Mouse (Mus musculus) ES-E14 (cell line): ENCODE results near the gene Krtap7-1. TPM values are rescaled to one million over a fixed set of nuclear protein-coding genes. Genes with fewer than 3 reads are reported as not detected.

Experiments
- DNase-seq: peaks from one replicate; pipeline ENCODE4 v3.0.0-alpha.2; 2013; ENCODE audit warnings: low read depth, low spot score
- H3K27ac ChIP-seq: 2 replicates; pipeline ENCODE4 v1.5.1; 2012; ENCODE audit warnings: low read depth, mild to moderate bottlenecking, low read length, moderate library complexity, mixed read lengths; ENCODE audit not compliant: poor library complexity, insufficient read depth, severe bottlenecking
- H3K36me3 ChIP-seq: 2 replicates; pipeline ENCODE4 v1.6.1; 2012; ENCODE audit warnings: mild to moderate bottlenecking, low read length, moderate library complexity, mixed read lengths; ENCODE audit not compliant: control insufficient read depth, poor library complexity, insufficient read depth, severe bottlenecking
- H3K4me1 ChIP-seq, 2 experiments: fragments of 150-350 bp in 1 of 2; sonication (generic) in 1 of 2; 2 replicates each; pipeline ENCODE4 v1.6.1; 2012; ENCODE audit warnings: low read length in 2 of 2, mild to moderate bottlenecking in 1 of 2, mixed read lengths in 1 of 2; ENCODE audit not compliant: control insufficient read depth in 2 of 2, insufficient read depth in 2 of 2, poor library complexity in 1 of 2
- H3K4me3 ChIP-seq, 2 experiments: fragments of 150-350 bp in 1 of 2; sonication (generic) in 1 of 2; 2 replicates each; pipeline ENCODE4 v1.5.1; 2012; ENCODE audit warnings: low read length in 2 of 2, low read depth in 1 of 2, mild to moderate bottlenecking in 1 of 2, mixed read lengths in 1 of 2; ENCODE audit not compliant: insufficient read depth in 1 of 2, poor library complexity in 1 of 2, severe bottlenecking in 1 of 2
- H3K9ac ChIP-seq: 2 replicates; pipeline ENCODE4 v1.6.1; 2012; ENCODE audit warnings: low read depth, mild to moderate bottlenecking, low read length, mixed read lengths; ENCODE audit not compliant: poor library complexity, insufficient read depth, severe bottlenecking
- H3K9me3 ChIP-seq: fragments of 150-350 bp; sonication (generic); 2 replicates; pipeline ENCODE4 v1.6.1; 2012; ENCODE audit warnings: low read depth, mild to moderate bottlenecking, low read length; ENCODE audit not compliant: control insufficient read depth, insufficient read depth
- CHD2 ChIP-seq: IDR thresholded peaks from 2 replicates; pipeline ENCODE4 v1.6.1; 2014; ENCODE audit warnings: mild to moderate bottlenecking, low read depth, low read length, inconsistent platforms
- HCFC1 ChIP-seq: IDR thresholded peaks from 2 replicates; pipeline ENCODE4 v1.6.1; 2012; ENCODE audit warnings: low read length, inconsistent platforms, borderline replicate concordance; ENCODE audit not compliant: insufficient read depth
- MAFK ChIP-seq: IDR thresholded peaks from 2 replicates; pipeline ENCODE4 v1.6.1; 2014; ENCODE audit warnings: mild to moderate bottlenecking, low read depth, low read length, inconsistent platforms; ENCODE audit not compliant: insufficient read depth
- ZC3H11A ChIP-seq: IDR thresholded peaks from 2 replicates; pipeline ENCODE4 v1.6.1; 2012; ENCODE audit warnings: low read depth, mild to moderate bottlenecking, inconsistent platforms, low read length, borderline replicate concordance
- ZNF384 ChIP-seq: IDR thresholded peaks from 2 replicates; pipeline ENCODE4 v1.6.1; 2012; ENCODE audit warnings: low read depth, low read length, inconsistent platforms
- in situ Hi-C, 2 experiments: fragments of 600-800 bp; cut with MboI; formaldehyde crosslinking; loops; one replicate each; pipeline ENCODE4 v1.15.1; 2025; ENCODE audit warnings: low sequenced_read_pairs in 2 of 2, inconsistent platforms in 1 of 2; ENCODE audit not compliant: unreplicated experiment in 2 of 2
- total RNA-seq: library from RNA; depleted of rRNA; stranded (reverse); fragments of 300-350 nt; gene quantifications from 2 replicates; pipeline ENCODE4 v1.2.3, GENCODE M21; 2012

Gene Krtap7-1
- total RNA-seq, 1 experiment, result not detected

DNA sequence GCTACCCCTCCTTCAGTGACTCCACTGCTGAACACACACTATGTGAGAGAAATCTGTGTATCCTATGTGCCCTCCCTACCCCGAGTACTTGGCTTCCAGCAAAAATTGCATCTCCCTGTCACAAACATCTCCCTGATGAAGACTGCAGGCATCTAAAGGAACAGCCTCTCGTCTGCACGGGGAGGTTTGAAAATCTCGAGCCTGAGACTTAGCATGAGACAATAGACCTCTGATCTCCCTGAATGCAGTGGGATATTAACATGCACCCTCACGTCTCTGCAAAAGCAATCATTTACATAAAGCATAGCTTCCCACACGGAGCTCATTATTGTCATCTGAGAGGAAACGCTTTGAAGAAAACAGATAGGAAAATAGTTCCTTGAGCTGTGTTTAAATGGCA, 22.4 kb upstream of the Krtap7-1 start:
- DNase-seq, result no peak
- Histone ChIP-seq H3K9me3 (no peaks in the 10 kb centered on the region), H3K27ac (no peak overlapping the region), H3K9ac (no peak overlapping the region), H3K36me3 (no peaks in the 10 kb centered on the region), H3K4me3 (no peak overlapping the region), H3K4me1 (no peaks in the 10 kb centered on the region)
- no peak for TF ChIP-seq HCFC1
- in situ Hi-C loops, result loop anchor here in 1 of 2 experiments (10.0 kb wide), 1 partner anchor 234 kb away; no protein-coding TSS in a partner anchor

DNA sequence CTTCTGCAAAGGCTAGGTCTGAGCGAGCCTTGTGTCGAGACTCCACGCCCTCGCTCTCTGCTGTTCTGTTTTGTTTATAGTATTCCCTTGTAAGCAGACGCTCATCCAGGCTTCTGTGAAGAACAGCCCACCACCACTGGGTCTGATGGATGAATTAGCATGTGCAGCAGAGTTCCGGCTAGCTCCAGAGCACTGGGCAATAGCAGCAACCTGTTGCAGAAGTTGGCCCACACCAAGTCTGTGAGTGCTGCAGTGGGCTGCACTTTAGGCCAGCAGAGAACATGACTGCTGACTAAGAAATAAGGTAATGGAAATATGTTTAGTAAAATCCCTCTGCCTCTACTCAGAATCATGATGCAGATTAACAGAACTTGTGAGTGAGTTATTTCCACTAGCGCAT, 21.7 kb upstream of the Krtap7-1 start:
- Histone ChIP-seq H3K4me3 (no peak overlapping the region), H3K9me3 (no peaks in the 10 kb centered on the region), H3K27ac (no peak overlapping the region), H3K9ac (no peak overlapping the region), H3K4me1 (no peaks in the 10 kb centered on the region), H3K36me3 (no peaks in the 10 kb centered on the region)
- DNase-seq, result no peak
- in situ Hi-C loops, result loop anchor here in 1 of 2 experiments (10.0 kb wide), 1 partner anchor 235 kb away; no protein-coding TSS in a partner anchor
- TF ChIP-seq CHD2 (no peak), ZC3H11A (no peak), HCFC1 (no peak), ZNF384 (no peak), MAFK (no peak)

DNA sequence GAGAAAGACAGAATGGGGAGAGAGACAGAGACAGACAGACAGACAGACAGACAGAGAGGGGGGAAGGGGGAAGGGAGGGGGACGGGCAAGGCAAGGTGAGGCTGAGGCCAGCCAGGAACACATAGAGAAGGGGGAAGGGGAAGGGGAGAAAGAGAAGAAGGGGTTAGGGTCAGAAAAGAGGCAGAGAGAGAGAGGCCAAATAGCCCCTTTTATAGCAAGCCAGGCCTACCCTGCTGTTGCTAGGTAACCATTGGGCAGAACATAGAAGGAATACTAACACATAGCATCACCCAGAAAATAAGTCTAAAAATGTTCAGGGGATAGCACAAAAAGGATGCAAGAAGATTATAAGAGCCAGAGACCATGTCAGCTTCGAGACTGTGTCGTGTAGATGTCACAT, 20.3 kb upstream of the Krtap7-1 start:
- in situ Hi-C loops, result no loop called here
- Histone ChIP-seq H3K4me3 (no peak overlapping the region), H3K27ac (no peak overlapping the region), H3K36me3 (no peaks in the 10 kb centered on the region), H3K9ac (no peak overlapping the region), H3K9me3 (no peaks in the 10 kb centered on the region), H3K4me1 (no peaks in the 10 kb centered on the region)
- no peak for DNase-seq
- no peak for TF ChIP-seq MAFK
- no peak for TF ChIP-seq ZNF384
- TF ChIP-seq ZC3H11A, result no peak
- TF ChIP-seq HCFC1, result no peak
- no peak for TF ChIP-seq CHD2

DNA sequence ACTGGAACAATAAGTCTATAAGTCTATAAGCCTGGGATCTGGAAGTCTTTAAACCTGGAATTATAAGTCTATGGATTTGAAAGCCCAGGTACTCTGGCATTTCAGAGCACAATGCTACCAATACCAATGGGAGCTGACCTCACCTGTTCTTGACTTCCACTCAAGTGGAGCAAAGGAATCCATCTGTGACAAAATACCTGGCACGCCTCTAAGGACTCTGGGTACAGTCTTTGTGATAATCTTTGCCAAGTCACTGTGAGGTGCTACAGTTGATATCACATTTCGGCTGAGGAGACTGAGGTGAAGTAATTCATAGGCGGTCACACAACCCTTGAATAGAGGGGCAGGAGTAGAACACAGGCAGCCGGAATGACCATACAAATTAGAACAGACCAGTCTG, 12.9 kb upstream of the Krtap7-1 start:
- no peak for DNase-seq
- Histone ChIP-seq H3K9me3 (no peaks in the 10 kb centered on the region), H3K27ac (no peak overlapping the region), H3K9ac (no peak overlapping the region), H3K4me1 (no peaks in the 10 kb centered on the region), H3K4me3 (no peak overlapping the region), H3K36me3 (no peaks in the 10 kb centered on the region)
- TF ChIP-seq HCFC1, result no peak
- TF ChIP-seq CHD2, result no peak
- TF ChIP-seq MAFK, result no peak
- TF ChIP-seq ZNF384, result no peak
- TF ChIP-seq ZC3H11A, result no peak
- in situ Hi-C loops, result no loop called here

DNA sequence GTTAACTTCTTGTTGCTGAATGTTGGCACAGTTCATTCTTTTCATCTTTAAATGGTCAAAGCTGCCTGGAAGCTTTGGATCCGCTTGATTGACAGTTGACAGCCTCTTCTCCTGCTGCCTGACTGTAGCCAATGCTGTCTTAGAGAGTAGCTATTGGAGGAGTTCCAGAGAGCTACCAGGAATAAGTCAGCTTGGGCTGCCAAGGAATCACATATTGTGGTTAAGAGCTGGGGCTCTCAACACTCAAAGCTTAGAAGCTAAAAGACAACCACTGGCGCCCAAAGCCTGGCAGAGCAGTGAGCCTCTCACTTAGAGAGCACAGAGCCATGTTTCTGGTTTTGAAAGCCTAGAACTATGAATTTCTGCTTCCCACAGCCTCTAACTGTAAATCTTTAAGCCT, 12.4 kb upstream of the Krtap7-1 start:
- no peak overlapping the region for H3K4me3 ChIP-seq
- in situ Hi-C loops, result no loop called here
- no peak for TF ChIP-seq ZNF384
- no peak for TF ChIP-seq MAFK
- TF ChIP-seq HCFC1, result no peak
- no peak for TF ChIP-seq CHD2
- TF ChIP-seq ZC3H11A, result no peak
- no peak overlapping the region for H3K9ac ChIP-seq
- no peaks in the 10 kb centered on the region for H3K4me1 ChIP-seq
- no peak for DNase-seq
- H3K27ac ChIP-seq, result no peak overlapping the region
- no peaks in the 10 kb centered on the region for H3K9me3 ChIP-seq
- no peaks in the 10 kb centered on the region for H3K36me3 ChIP-seq
